Mouse (Mus musculus) kidney, postnatal 14 days (tissue): ENCODE measurements at regions not wholly inside any gene's neighbourhood (a gene's known extent, or its start where the extent isn't known, plus 50 kb on each side); places are given as distances from the start of the nearest gene placed in this dataset.
"Not testable (repeated sequence)": the region's sequence is repeated elsewhere in the genome, so short reads cannot be mapped to it uniquely, and the experiment has no call there.

Experiments
- DNase-seq: peaks from one replicate; pipeline ENCODE4 v3.0.0; 2022; ENCODE audit warnings: mixed read lengths

DNA sequence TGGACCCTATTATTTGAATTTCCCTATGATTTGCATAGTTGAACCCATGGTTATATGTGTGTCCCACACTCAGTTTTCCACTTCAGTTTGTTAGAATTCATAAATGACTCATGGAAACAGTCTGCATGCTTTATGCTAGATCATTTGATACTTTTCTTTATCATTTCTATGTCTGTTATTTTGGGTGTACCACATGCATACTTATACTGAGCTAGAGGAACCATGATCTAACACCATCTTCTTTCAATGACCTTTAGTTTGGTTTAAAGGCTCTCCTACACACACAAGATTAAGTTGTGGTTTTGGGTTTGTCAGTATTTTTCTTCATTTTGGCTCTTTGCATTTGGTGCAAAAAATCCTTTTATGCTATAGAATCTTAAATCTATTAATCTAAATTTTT, 375.2 kb downstream of the Ets1 start:
- DNase-seq, result no peak

DNA sequence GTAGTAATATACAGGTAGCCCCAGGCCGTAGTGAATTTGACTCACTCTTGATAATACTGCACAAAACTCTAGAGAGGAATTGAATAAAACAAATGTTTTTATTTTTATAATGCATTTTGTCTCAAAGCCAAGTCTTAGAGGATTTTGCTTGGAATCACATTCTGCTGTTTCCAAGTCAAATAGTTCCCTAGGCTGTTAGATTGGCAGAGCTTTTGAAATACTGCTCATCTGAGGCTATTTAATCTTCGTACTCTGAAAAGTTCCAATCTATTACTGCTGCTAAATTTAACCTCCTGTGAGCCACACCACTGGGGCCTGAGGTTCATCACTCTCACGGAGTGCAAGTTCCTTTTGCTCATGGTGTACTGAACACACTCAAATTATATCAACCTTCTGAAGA, 399.4 kb downstream of the Ets1 start:
- no peak for DNase-seq

DNA sequence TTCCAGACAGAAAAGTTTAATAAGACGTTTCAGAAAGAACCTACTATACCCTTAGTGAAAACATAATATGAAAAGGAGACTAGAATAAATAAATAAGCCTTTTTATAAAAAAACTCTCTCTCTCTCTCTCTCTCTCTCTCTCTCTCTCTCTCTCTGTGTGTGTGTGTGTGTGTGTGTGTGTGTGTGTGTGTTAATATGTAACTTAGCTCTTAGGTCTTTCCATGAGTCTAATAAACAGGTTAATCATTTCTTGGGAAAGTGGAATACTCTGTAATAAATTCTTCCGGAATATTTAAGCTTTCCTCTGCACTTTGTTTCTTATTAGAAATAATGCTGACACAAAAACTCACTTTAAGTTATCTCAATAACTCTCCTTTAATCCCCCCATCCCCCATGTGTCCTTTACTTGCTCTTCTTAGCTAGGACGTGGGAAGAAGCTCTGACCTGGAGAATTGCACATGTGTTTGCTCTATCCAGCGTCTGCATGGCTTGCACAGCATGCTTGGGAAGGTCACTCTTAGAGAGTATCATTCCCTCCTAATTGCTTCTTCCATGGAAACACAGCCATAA, 403.3 kb downstream of the Ets1 start:
- DNase-seq, result peak; percentile 57

GRCm38 (mm10) chr9:33050789-33051188, 414.8 kb downstream of the Ets1 start:
- DNase-seq, result peak; percentile 20

DNA sequence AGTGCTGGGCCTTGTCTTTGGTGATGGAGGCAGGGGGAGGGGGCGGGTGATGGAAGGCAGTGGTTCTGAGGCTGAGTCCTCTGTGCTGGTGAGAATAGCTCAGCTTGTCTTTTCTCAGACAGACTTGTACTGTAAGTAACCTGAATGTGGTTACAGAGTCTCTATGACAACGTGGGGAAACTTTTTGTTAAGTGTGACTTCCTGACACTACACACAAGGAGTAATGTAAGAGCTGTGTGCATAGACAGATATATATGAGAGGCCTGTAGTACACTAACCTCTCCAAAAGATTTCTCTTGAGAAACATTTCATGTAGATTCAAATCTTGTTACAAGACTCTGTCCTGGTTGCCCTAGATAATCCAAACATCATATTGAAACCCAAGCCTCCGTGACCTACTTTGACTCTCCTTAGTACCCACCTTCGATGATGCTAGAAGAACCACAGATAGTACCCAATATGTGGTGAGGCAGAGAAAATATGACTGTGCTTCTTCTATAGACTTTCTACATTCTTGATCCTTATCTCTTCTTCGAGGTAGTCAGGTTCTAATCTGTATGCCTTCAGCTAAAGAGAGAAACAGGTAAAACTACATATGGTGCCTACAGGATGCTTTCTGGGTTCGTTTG, 424.7 kb downstream of the Ets1 start:
- no peak for DNase-seq

GRCm38 (mm10) chr9:33062476-33062875, 426.5 kb downstream of the Ets1 start:
- no peak for DNase-seq

DNA sequence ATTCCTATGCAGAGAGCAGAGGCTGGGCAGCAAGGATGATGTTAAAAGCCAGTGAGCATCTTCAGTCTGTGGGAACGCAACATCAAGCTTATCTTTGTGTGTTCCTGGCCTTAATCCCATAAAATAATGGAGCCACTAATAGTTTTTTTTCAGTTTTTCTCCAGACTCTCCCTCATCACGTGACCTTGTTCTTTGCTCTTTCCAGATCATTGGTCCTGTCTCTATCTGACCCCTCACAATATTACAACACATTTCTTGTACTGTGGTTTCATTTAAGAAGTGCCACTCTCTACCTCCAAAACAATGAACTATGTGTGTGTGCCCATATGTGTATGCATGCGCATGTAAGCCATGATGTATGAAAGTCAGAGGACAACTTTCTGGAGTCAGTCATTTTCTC, 429.3 kb downstream of the Ets1 start:
- DNase-seq, result no peak

DNA sequence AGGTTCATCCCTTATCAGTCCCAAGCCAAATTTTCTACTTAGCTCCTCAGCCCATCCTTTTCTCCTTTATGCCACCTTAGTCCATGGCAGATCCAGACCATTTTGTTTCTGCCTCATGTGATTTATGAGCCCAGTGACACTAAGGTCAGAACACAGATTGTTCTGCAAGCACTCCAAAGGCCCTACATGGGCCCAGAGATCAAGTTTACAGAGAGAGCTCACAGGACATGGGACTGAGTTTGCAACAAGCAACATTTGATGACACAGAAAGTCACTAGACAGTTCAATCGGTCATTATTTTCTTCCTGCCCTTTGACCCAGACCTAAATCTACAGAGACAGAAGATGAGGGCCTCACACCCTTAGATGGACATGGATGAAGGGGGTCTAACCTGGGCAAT, 431.5 kb downstream of the Ets1 start:
- DNase-seq, result no peak

- DNase-seq, result no peak
Measured at GRCm38 (mm10) chr9:33070116-33070515, 434.1 kb downstream of the Ets1 start.

DNA sequence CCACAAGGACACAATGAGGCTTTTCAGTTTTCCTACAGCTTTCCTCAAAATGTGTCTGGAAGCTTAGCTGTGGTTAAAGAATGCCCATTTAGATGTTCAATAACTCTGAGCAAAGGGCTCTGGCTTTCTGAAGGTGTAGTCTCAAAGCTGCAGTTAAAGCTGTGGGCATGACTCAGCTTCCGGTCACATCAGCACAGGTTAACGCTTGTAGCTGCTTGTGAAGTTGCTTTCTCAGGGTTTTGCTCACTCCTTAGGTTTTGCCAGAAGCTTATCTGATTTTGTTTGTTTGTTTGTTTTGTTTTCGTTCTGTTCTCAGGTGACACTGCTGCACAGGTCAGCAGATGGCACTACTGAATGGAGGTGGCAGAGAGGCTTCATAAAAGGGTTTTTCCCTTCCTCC, 444.2 kb downstream of the Ets1 start:
- DNase-seq, result peak; percentile 18

- peak; percentile 54 for DNase-seq
Measured at GRCm38 (mm10) chr9:33080774-33081173, 444.8 kb downstream of the Ets1 start.

DNA sequence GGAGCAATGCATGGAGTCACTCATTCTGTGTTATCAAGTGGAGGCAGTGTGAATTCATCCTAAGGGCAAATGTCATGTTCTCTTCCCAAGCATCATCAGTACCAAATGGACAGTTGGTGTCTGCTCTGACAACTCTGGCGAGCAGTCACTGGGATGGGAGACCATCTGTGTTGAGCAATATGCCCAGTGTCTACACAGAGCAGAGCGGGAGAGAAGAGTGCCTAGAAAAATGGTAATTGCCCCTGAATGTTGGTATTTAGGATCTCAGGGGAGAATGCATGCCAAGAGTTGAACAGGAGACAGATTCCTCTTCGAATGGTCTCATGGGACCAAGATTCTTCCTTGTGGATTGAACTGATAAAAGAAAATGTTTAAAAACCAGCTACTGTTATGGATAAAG, 454.0 kb downstream of the Ets1 start:
- no peak for DNase-seq

- DNase-seq, result no peak
Measured at GRCm38 (mm10) chr9:33091664-33092063, 455.6 kb downstream of the Ets1 start.

DNA sequence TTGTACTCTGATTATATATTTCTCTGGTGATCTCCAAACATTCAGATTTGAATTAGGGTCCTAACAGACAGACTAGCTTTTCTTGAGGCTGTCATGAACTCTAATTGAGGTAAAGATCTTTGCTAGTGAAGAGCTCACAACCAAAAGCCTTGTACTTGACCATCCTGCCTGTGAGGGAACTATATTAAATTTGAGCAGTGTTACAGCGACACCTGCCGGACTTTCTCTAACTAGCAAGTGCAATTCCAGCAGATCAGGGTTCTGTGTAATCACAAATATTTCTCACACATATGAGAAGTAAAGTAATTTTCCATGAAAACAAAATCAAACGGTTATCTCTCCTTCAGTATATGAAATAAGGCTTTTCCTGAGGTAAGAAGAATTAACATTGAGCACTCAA, 459.6 kb downstream of the Ets1 start:
- peak; percentile 82 for DNase-seq

- peak; percentile 58 for DNase-seq
Measured at GRCm38 (mm10) chr9:33101206-33101605, 465.2 kb downstream of the Ets1 start.

- no peak for DNase-seq
Measured at GRCm38 (mm10) chr9:33104623-33105074, 468.6 kb downstream of the Ets1 start.

- DNase-seq, result no peak
Measured at GRCm38 (mm10) chr9:33123841-33124240, 487.8 kb downstream of the Ets1 start.

- DNase-seq, result peak; percentile 62
Measured at GRCm38 (mm10) chr9:33152186-33152585, 516.2 kb downstream of the Ets1 start.

- DNase-seq, result no peak
Measured at GRCm38 (mm10) chr9:33168159-33168558, 532.1 kb downstream of the Ets1 start.

DNA sequence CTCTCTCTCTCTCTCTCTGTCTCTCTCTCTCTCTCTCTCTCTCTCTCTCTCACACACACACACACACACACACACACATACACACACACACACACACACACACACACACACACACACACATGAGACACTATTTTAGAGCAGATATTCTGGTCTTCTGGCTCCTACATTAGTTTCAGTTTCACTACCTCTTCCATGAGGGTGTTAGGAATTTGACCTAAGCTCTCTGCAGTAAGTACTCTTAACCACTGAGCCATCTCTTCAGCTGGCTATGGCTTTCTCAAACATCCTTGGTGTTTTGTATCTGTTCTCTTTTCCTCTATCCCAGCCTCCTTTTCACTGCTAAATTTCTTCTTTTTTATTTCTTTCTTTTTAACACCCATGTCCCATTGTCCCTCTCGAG, 533.1 kb downstream of the Ets1 start:
- DNase-seq, result not testable (repeated sequence)

- DNase-seq, result no peak
Measured at GRCm38 (mm10) chr9:33180066-33180465, 544.0 kb downstream of the Ets1 start.

- DNase-seq, result no peak
Measured at GRCm38 (mm10) chr9:33187187-33187586, 551.2 kb downstream of the Ets1 start.

GRCm38 (mm10) chr9:33209083-33209482, 573.1 kb downstream of the Ets1 start:
- no peak for DNase-seq

DNA sequence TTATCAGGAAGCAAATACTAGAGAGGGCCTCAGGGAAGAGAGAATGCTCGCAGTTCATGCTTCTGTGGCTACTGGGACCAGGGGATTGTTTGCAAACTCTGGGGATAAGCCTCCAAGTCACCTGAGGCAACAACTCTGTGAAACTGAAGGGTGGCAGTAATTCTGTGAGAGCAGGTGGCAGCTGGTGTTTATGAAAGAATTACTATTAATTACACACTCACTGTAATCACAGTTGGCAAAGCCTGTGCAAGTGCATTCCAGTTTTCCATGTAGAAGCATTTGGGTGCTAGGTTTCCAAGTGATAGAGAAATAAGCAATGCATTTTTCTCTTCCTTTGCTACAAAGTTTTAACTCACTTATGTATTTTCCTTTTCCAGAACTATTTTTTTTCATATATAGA, 578.5 kb downstream of the Ets1 start:
- DNase-seq, result no peak

DNA sequence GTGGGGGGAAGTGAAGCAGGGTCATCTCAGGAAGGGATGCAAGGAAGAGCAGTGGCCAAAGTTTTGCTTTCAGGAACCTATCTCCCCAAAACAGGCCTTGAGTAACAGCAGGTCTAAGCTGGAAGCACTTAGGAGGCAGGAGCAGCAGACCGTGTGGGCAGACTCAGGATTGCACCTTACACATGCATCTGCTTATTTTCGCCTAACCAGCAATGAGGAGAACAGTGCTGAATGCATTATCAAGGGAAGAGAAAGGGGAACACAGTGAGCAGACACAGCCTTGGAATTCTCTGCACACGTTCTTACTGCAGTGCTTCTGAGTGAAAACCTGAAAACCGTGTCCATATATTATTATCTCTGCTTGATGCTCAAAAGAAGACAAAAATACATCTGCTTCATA, 585.0 kb downstream of the Ets1 start:
- no peak for DNase-seq
